Mouse (Mus musculus): ENCODE measurements around the gene Dnajc25. TPM values are rescaled to one million over a fixed set of nuclear protein-coding genes. Genes with fewer than 3 reads are reported as not detected.
A peak's percentile ranks its signal among the peaks of the same experiment; 100 is the strongest.

Dnajc25 gene
- polyA plus RNA-seq, 1 experiment from 2014 or later = 4.9 TPM

GRCm38 (mm10) chr4:58982806-58983205 is 12.1 kb upstream of the Dnajc25 start:
- ATAC-seq = no peak
- H3K27ac ChIP-seq (ENCODE audit: low read depth, low read length) = no peak overlapping the region
- 87% methylated on average over 8 of the region's 8 CpGs for WGBS

GRCm38 (mm10) chr4:58985157-58985648 is 9.7 kb upstream of the Dnajc25 start:
- Histone ChIP-seq H3K9me3 (replicated peaks; ENCODE audit: control insufficient read depth, low read length) (no peaks in the 10 kb centered on the region), H3K27ac (ENCODE audit: low read depth, low read length) (no peak overlapping the region), H3K4me2 (ENCODE audit: low read length) (no peak overlapping the region), H3K27me3 (replicated peaks; ENCODE audit: control insufficient read depth, insufficient read depth, low read length) (no peaks in the 10 kb centered on the region), H3K36me3 (ENCODE audit: control insufficient read depth, insufficient read depth, low read length) (no peaks in the 10 kb centered on the region), H3K4me1 (ENCODE audit: control insufficient read depth, insufficient read depth, low read length) (0 out of 2 replicates have a peak, but pooled peaks cover 3% of the 10 kb centered on the region), H3K4me3 (ENCODE audit: low read depth, low read length) (no peak overlapping the region), H3K9ac (ENCODE audit: low read length) (no peak overlapping the region)
- no peak; the same call in 1 of the 2 replicates for ATAC-seq
- 23% methylated on average over 7 of the region's 7 CpGs for WGBS
- DNase-seq (ENCODE audit: low spot score) = peak; percentile 74

More at GRCm38 (mm10) chr4:58982806-58983205, 12.1 kb upstream of the Dnajc25 start:
- no peak overlapping the region for H3K4me3 ChIP-seq (ENCODE audit: low read depth, low read length)
- H3K36me3 ChIP-seq (ENCODE audit: control insufficient read depth, insufficient read depth, low read length) = no peaks in the 10 kb centered on the region
- 0 out of 2 replicates have a peak, but pooled peaks cover 3% of the 10 kb centered on the region for H3K4me1 ChIP-seq (ENCODE audit: control insufficient read depth, insufficient read depth, low read length)
- H3K4me2 ChIP-seq (ENCODE audit: low read length) = no peak overlapping the region
- no peak overlapping the region for H3K9ac ChIP-seq (ENCODE audit: low read length)
- no peaks in the 10 kb centered on the region for H3K9me3 ChIP-seq (replicated peaks; ENCODE audit: control insufficient read depth, low read length)
- no peaks in the 10 kb centered on the region for H3K27me3 ChIP-seq (replicated peaks; ENCODE audit: control insufficient read depth, insufficient read depth, low read length)
- no peak for DNase-seq (ENCODE audit: low spot score)

GRCm38 (mm10) chr4:58986540-58987190 is 8.2 kb upstream of the Dnajc25 start, which contains the start of gene Ptgr1:
Gene Ptgr1 (minus strand): TSS chr4:58987119.
- Histone ChIP-seq H3K4me3 (ENCODE audit: low read depth, low read length) (peak within 1 kb of the TSS; percentile 43), H3K9ac (ENCODE audit: low read length) (peak within 1 kb of the TSS; percentile 58; the same call in 1 of the 2 replicates), H3K36me3 (ENCODE audit: control insufficient read depth, insufficient read depth, low read length) (no peaks in the 10 kb centered on the region), H3K4me1 (ENCODE audit: control insufficient read depth, insufficient read depth, low read length) (0 out of 2 replicates have a peak, but pooled peaks cover 3% of the 10 kb centered on the region), H3K9me3 (replicated peaks; ENCODE audit: control insufficient read depth, low read length) (no peaks in the 10 kb centered on the region), H3K27me3 (replicated peaks; ENCODE audit: control insufficient read depth, insufficient read depth, low read length) (no peaks in the 10 kb centered on the region), H3K4me2 (ENCODE audit: low read length) (peak within 1 kb of the TSS; percentile 81), H3K27ac (ENCODE audit: low read depth, low read length) (no peak within 1 kb of the TSS)
- ATAC-seq = peak; percentile 69
- DNase-seq (ENCODE audit: low spot score) = peak; percentile 90
- WGBS = 1% methylated on average over 28 of the region's 28 CpGs

- no peaks in the 10 kb centered on the region for H3K9me3 ChIP-seq (replicated peaks; ENCODE audit: control insufficient read depth, low read length)
- H3K4me3 ChIP-seq (ENCODE audit: low read depth, low read length) = no peak overlapping the region
- no peak overlapping the region for H3K9ac ChIP-seq (ENCODE audit: low read length)
- H3K4me2 ChIP-seq (ENCODE audit: low read length) = no peak overlapping the region
- no peak overlapping the region for H3K27ac ChIP-seq (ENCODE audit: low read depth, low read length)
- no peaks in the 10 kb centered on the region for H3K27me3 ChIP-seq (replicated peaks; ENCODE audit: control insufficient read depth, insufficient read depth, low read length)
- no peaks in the 10 kb centered on the region for H3K36me3 ChIP-seq (ENCODE audit: control insufficient read depth, insufficient read depth, low read length)
- ATAC-seq (no peak), DNase-seq (ENCODE audit: low spot score) (no peak)
- H3K4me1 ChIP-seq (ENCODE audit: control insufficient read depth, insufficient read depth, low read length) = 0 out of 2 replicates have a peak, but pooled peaks cover 3% of the 10 kb centered on the region
- 91% methylated on average over 7 of the region's 7 CpGs for WGBS
These were observed 5.5 kb upstream of the Dnajc25 start for GRCm38 (mm10) chr4:58989303-58989898.

GRCm38 (mm10) chr4:58990609-58991434 is 4.0 kb upstream of the Dnajc25 start:
- Histone ChIP-seq H3K9ac (ENCODE audit: low read length) (no peak overlapping the region), H3K27ac (ENCODE audit: low read depth, low read length) (no peak overlapping the region), H3K9me3 (replicated peaks; ENCODE audit: control insufficient read depth, low read length) (no peaks in the 10 kb centered on the region), H3K4me1 (ENCODE audit: control insufficient read depth, insufficient read depth, low read length) (0 out of 2 replicates have a peak, but pooled peaks cover 3% of the 10 kb centered on the region), H3K36me3 (ENCODE audit: control insufficient read depth, insufficient read depth, low read length) (no peaks in the 10 kb centered on the region), H3K4me3 (ENCODE audit: low read depth, low read length) (no peak overlapping the region), H3K27me3 (replicated peaks; ENCODE audit: control insufficient read depth, insufficient read depth, low read length) (no peaks in the 10 kb centered on the region), H3K4me2 (ENCODE audit: low read length) (no peak overlapping the region)
- DNase-seq (ENCODE audit: low spot score) = peak; percentile 61
- peak; percentile 59; the same call in 1 of the 2 replicates for ATAC-seq
- 65% methylated on average over 17 of the region's 17 CpGs for WGBS

- no peak overlapping the region for H3K9ac ChIP-seq (ENCODE audit: low read length)
- no peak overlapping the region for H3K4me3 ChIP-seq (ENCODE audit: low read depth, low read length)
- DNase-seq (ENCODE audit: low spot score) (no peak), ATAC-seq (no peak)
- 84% methylated on average over 5 of the region's 5 CpGs for WGBS
- no peak overlapping the region for H3K4me2 ChIP-seq (ENCODE audit: low read length)
- no peaks in the 10 kb centered on the region for H3K36me3 ChIP-seq (ENCODE audit: control insufficient read depth, insufficient read depth, low read length)
- H3K27ac ChIP-seq (ENCODE audit: low read depth, low read length) = no peak overlapping the region
- H3K4me1 ChIP-seq (ENCODE audit: control insufficient read depth, insufficient read depth, low read length) = no peaks in the 10 kb centered on the region
- no peaks in the 10 kb centered on the region for H3K9me3 ChIP-seq (replicated peaks; ENCODE audit: control insufficient read depth, low read length)
- H3K27me3 ChIP-seq (replicated peaks; ENCODE audit: control insufficient read depth, insufficient read depth, low read length) = no peaks in the 10 kb centered on the region
These were observed 2.7 kb upstream of the Dnajc25 start for GRCm38 (mm10) chr4:58992195-58992594.

GRCm38 (mm10) chr4:58995251-58995693 is 410 bp downstream of the Dnajc25 start:
- H3K27me3 ChIP-seq (replicated peaks; ENCODE audit: control insufficient read depth, insufficient read depth, low read length) = no peaks in the 10 kb centered on the region
- no peak overlapping the region for H3K4me2 ChIP-seq (ENCODE audit: low read length)
- H3K9me3 ChIP-seq (replicated peaks; ENCODE audit: control insufficient read depth, low read length) = no peaks in the 10 kb centered on the region
- no peak overlapping the region for H3K27ac ChIP-seq (ENCODE audit: low read depth, low read length)
- no peak overlapping the region for H3K4me3 ChIP-seq (ENCODE audit: low read depth, low read length)
- ATAC-seq (no peak), DNase-seq (ENCODE audit: low spot score) (no peak)
- no peak overlapping the region for H3K9ac ChIP-seq (ENCODE audit: low read length)
- no peaks in the 10 kb centered on the region for H3K4me1 ChIP-seq (ENCODE audit: control insufficient read depth, insufficient read depth, low read length)
- 72% methylated on average over 8 of the region's 8 CpGs for WGBS
- H3K36me3 ChIP-seq (ENCODE audit: control insufficient read depth, insufficient read depth, low read length) = no peaks in the 10 kb centered on the region

- WGBS = 90% methylated on average over 5 of the region's 5 CpGs
- ATAC-seq = no peak
- no peak overlapping the region for H3K27ac ChIP-seq (ENCODE audit: low read depth, low read length)
These were observed 2.2 kb downstream of the Dnajc25 start for GRCm38 (mm10) chr4:58997081-58997480.

More at GRCm38 (mm10) chr4:58997081-58997480, 2.2 kb downstream of the Dnajc25 start:
- H3K27me3 ChIP-seq (replicated peaks; ENCODE audit: control insufficient read depth, insufficient read depth, low read length) = no peaks in the 10 kb centered on the region
- H3K9ac ChIP-seq (ENCODE audit: low read length) = no peak overlapping the region
- H3K4me2 ChIP-seq (ENCODE audit: low read length) = no peak overlapping the region
- H3K4me1 ChIP-seq (ENCODE audit: control insufficient read depth, insufficient read depth, low read length) = no peaks in the 10 kb centered on the region
- no peaks in the 10 kb centered on the region for H3K9me3 ChIP-seq (replicated peaks; ENCODE audit: control insufficient read depth, low read length)
- H3K4me3 ChIP-seq (ENCODE audit: low read depth, low read length) = no peak overlapping the region
- DNase-seq (ENCODE audit: low spot score) = no peak
- H3K36me3 ChIP-seq (ENCODE audit: control insufficient read depth, insufficient read depth, low read length) = no peaks in the 10 kb centered on the region
